Mouse (Mus musculus): Measurements from ENCODE around the gene Zbtb48.

Gene Zbtb48

GRCm38 (mm10) chr4:151975441-151975840 lies 52.0 kb downstream of the Zbtb48 start:
- no peak for DNase-seq (ENCODE audit: low spot score in 2 of 2)

DNA sequence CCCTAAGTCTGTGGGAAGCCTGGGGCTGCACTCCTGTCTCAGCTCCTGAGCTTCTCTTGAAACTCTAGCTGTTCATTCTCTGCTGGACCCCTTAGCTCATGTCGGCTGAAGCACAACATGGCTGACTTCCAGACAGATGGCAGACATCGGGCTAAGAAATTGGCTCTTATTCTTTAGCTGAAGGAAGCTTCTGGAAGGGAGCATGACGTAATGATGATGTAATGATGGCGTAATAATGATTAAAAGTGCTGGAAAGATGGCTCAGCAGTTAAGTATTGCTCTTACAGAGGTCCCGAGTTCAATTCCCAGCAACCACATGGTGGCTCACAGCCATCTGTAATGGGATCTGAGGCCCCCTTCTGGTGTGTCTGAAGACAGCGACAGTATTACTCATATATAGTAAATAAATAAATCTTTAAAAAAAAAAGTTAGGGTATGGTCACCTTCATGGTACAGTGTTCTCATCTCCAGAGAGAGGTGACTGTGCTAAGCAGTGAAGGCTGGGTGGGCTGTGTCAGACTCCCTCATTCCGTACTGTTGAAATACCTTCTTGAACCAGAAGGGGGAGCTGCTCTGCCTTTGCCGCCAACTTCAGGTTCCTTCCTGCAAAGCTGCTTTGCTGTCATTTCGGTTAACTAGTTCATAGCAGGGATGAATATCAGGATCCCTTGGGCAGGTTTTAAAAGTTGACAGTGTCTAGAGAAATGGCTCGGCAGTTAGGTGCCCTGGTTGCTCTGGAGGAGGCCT lies 55.1 kb downstream of the Zbtb48 start:
- no peak for DNase-seq (ENCODE audit: low spot score in 2 of 2)
